Mouse (Mus musculus) bone marrow, adult 2 months (tissue): Measurements from ENCODE around the gene Unc119b.

ENCODE experiments used
- CTCF ChIP-seq: fragments of 200-500 bp; IDR thresholded peaks from 2 replicates; pipeline ENCODE4 v1.5.1; 2011; ENCODE audit warnings: low read length, control low read depth; ENCODE audit not compliant: control insufficient read depth, insufficient read depth
- POLR2A ChIP-seq: fragments of 200-500 bp; IDR thresholded peaks from 2 replicates; pipeline ENCODE4 v1.6.1; 2011; ENCODE audit warnings: low read depth, mild to moderate bottlenecking, control low read depth, low read length, borderline replicate concordance; ENCODE audit not compliant: control insufficient read depth

DNA sequence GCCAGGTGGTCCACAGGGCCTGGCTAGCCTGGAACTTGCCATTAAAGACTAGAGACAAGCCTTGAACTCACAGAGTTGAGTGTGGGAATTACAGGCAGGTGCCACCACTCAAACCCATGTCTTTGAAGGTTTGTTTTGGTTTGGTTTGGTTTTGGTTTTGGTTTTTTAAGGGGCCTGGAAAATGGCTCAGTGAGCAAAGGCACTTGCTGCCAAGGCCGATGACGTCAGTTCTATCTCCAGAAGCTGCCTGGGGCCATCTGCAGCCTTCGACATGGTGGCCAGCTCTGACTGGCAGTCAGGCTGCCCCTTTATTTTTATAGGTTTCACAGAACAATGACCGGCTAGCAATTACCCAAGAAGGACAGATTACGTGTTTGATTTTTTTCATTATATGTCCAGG lies 13.8 kb downstream of the Unc119b start:
- no peak for TF ChIP-seq POLR2A
- TF ChIP-seq CTCF, result no peak
